Mouse (Mus musculus) G1E (cell line): ENCODE data around the gene Dnah2.

Experiments
- CTCF ChIP-seq: IDR thresholded peaks from 2 replicates; pipeline ENCODE4 v1.5.1; 2012; ENCODE audit warnings: low read depth, low read length, inconsistent platforms, mixed read lengths
- GATA1 ChIP-seq: IDR thresholded peaks from 2 replicates; pipeline ENCODE4 v1.6.1; 2012; ENCODE audit warnings: borderline replicate concordance, low read length, inconsistent platforms, mixed read lengths
- TAL1 ChIP-seq: conservative IDR thresholded peaks from 2 replicates; pipeline ENCODE4 v1.6.1; 2012; ENCODE audit warnings: low read depth, low read length, inconsistent platforms, mixed read lengths

DNA sequence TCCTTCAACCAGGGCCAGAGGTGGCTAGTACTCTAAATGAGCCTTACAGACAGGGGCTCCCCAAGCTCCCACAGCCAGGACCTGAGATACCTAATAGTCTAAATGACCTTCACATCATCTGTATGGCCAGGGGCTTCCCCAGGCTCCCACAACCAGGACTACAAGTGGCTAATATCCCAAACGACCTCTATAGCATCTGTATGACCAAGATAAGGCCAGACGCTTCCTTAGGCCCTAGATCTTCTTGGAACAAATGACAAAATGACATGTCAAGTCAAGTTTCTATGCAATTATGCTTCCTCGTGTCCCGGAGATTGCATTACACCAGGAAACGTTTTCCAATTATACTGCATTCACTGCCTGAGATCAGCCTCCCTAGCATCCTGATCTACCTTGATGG, 27.4 kb upstream of the Dnah2 start:
- no peak for TF ChIP-seq CTCF
- TF ChIP-seq TAL1: peak; percentile 62
- no peak for TF ChIP-seq GATA1
